Mouse (Mus musculus) forelimb bud, embryonic 11.5 days (tissue): ENCODE measurements around the gene L3mbtl3.

Experiments
- DNase-seq: peaks from one replicate; pipeline ENCODE4 v3.0.0-alpha.2; 2012; ENCODE audit warnings: low read depth, low spot score

The L3mbtl3 gene

DNA sequence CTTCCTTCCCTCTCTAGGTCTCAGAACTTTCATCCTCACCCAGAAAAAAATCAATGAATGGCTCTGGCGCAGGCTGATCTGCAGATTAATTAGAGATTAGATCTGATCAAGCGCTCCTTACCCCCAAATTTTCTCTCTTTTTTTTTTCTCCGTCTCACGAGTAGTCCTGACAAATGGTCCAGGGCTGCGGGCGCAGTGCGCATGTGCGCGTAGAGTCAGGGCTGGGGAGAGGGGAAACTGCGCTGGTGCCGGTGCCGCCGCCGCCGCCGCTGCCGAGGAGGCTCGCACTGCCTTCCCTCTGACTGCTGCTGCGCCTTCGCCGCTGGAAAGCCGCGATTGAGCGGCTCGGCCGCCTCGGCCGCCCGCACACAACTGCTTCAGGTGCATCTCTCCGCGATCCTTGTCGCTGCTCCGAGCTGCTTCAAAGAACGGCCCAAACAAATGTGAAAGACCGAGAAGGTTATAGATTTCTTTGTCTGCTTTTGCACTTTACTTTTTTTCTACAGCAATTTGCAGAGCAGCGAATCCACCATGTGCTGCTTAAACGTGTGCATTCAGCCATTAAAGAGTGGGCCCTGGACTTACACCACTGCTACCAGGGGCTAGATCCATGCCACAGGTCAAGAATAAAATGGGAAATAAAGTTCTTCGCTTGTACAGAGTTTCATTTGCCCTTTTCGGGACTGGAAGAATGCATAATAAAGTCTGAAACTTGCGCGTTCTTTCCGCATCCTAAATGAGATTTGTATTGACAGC, at the start of gene L3mbtl3:
TSS of gene L3mbtl3 (minus strand) at position 182 of the 756 bp plus-strand sequence.
- DNase-seq, result peak; percentile 91

DNA sequence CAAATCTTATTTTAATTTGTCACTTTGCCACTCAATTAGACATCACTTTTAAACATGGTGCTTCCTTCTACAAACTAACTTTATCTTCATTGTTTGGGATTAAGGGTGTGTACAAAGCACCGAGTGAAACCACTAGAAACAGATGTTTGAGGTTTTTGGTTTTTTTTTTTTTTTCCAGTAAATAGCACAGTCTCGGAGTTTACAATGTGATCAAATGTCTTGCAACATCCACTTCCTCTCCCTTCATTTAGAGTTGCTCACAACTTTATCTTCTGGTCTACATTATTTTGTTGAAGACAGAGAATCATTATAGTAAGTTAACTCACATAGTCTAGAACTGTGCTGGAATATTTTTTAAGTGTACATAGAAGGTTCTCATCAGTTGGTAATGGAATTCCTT, 45.4 kb upstream of the L3mbtl3 start:
- DNase-seq, result no peak

DNA sequence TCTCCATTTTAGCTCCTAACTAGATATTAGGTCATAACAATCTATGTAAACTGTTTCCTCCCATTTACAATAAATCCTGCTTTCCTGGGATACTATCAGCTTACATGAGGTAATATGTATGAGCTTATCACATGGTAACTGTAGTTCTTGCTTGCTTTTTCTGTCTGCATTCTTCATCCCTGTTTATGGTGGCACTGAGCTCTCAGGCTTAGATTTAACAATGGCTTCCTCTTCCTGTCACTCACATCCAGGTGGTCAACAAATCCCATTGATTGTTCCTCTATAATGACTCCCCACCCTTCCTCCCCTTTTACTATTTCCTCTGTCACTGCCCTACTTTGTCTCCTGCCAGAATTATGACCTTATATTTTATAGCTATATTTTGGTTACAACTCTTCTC, 12.9 kb upstream of the L3mbtl3 start:
- no peak for DNase-seq

DNA sequence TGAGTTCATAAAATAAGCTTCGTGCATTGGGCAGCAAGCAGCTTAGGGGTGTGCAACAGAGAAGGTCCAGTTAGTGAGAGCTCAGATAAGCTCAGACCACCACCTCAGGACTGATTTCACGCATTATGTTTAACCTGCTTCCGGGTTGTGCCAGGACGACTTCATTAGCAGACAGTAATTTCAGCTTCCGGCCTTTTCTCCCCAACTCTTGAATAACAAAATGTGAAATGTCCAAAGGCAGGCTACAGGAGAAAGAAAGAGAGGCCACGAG, 1.5 kb upstream of the L3mbtl3 start:
- no peak for DNase-seq

DNA sequence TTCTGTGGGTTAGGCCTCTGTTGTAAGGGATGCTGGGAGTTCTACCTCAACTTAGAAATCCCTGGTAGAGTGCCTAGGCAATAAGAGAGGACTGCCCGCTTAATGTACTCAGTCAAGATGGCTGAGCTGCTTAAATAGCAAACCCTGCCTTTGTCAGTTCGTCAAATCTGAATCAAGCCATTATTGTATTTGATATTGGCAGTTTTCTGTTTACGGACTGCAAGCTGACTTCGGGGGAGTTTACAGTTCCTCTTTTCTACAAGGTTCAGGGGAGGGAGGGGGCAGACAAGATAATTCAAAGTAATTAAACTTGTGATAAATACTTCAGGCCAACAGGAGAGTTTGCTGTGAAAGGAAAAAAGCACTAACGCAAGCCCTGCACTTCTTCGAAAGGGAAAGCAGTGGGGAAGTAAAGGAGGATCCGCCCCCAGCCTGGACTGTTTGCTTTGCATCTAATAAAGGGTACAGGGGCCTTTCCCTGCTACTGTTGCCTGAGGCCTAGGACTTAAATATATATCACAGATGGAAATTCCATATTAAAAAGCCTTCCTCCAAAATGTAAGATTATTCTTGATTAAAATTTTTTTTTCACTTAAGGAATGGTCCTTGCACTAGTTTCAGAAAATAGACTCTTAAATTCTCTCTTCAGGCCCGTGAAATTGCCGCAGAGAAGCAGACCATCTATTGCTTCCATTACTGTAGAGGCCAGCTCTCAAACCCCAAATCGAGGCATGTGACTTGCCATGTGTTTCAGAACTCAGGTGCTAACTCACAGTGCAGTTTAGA, 968 bp upstream of the L3mbtl3 start:
- no peak for DNase-seq

DNA sequence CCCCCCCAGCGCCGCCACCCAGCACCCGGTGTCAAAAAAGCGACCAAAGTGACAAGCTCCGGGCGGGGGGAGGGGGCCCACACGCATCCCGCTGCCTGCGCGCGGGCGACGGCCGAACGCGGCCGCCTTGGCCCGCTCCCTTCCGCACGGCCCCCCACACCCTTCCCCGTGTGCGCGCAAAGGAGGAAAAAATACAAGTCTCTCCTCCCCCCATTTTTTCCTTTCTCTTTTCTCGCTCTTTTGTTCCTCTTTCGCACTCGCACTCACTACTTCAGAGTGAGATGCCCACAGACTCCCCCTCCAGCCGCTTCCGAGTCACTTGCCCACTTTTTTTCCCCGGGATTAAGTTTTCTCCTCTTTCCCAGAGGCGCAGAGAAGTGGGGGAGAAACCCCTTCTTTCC, 420 bp downstream of the L3mbtl3 start:
- no peak for DNase-seq

DNA sequence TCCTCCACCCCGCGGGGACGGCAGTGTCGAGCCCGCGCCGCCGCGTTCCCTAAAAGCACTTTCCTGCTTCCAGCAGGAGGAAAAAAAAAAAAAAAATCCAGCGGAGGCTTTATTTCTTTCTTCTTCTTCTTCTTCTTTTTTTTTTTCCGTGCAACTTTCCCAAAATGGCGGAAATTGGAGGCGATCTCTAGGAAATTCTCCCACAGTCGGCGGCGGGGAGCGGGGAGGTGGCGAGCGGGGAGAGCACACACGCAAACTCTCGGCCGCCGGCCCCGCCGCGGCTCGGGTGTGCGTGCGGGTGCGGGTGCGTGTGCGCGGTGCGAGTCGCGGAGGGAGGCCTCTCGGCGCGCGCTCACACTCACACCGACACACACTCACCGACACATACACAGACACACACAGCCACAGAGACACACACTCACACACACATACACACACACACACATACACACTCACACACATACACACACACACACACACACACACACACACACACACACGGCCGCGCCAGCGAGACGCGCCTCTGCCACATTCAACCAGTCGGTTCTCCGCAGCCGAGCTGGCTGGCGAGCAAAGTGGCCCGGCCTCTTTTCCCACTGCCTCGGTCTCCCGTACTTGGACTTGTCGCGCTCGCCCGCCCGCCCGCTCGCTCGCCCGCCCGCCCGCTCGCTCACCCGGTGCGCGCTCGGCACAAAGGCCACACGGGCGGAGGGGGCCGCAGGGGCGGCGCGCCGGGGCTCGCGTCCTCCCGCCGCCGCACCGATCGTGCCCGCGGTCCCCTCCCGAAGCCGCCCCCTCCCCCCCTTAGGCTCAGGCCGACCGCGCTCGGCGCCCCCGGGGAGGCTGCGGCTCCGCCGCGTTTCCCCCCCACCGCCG, 1.1 kb downstream of the L3mbtl3 start:
- peak; percentile 40 for DNase-seq

DNA sequence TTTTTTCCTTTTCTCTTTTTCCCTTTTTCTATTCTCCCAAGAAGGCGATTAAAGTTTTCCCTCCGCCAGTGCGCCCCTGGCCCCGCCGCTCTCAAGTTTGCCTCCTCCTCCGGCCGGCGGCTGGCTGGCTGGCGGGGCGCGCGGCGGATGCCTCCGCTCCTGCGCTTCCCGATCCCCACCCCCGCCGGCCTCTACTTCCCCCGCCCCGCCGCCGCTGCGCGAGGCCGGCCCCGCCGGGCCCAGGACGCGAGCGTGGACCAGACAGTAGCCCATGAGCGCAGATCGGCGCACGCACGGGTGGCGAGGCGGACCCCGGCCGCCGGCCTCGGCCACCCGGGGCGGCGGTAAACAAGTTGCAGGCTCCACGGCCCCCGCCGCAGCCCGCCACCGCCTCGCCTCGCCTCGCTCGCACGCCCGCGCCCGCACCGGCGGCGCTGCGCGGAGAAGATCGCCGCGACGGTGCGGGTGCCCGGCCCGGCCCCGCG, 1.8 kb downstream of the L3mbtl3 start:
- DNase-seq, result peak; percentile 27

DNA sequence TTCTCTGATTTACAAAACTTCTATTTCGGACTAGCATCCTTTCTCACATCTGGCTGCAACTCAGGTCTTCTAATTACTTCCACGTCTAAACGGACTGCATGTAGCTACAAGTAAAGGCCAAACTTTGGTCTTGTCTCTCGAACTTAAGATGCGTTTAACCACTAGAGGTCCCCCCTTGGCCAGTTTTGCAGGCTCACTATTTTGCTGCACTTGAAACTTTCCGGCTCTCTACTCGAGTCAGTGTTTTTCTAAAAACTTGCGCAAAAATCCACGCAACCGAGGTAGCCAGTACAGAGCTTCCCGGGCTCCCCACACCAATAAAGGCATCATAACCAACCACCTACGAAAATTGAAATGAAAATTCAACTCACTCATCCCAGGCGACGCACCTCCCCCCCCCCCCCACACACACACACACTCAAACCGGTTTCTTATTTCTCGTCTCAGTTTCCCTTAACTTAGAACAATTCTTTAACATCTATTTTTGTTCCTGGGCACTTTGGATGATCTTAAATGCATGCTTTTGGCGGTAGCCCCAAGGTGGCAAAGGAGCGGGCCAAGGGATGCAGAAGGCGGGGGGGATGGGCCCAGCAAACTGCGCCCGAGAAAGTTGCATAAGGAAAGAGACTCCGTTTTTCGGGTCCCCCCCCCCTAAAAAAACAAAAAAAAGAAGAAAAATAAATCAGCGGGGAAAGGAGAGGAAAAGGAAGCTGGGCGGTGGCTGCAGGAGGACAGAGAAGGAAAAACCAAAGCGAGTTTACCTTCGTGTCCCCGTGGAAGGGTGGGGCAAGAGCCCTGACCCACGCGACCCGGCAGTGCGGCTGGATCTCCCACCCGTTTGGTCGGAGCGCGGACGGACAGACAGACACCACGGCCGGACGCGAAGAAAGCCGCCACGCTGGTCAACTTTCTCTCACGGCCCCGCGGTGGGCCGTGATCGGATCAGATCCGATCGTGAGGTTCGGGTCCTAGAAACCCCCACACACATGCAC, 2.5 kb downstream of the L3mbtl3 start:
- peak; percentile 91 for DNase-seq

DNA sequence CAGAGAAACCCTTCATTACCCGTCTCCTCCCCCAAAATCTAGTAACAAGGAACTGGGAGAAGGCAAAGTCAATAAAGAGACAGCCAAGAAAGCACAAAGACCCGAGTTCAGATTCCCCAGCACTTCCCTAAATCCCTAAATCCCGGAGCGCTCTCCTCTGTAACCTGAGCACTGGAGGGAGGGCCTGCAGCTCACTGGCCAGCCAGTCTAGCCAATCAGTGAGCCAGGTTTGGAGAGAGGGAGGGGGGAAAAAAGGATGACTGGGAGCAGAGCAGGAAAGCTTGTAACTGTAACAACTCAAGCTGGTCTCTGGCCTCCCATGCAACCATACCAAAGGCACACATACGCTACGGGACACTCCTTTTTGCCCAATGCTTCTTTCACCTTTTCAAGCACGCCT, 4.4 kb downstream of the L3mbtl3 start:
- DNase-seq, result peak; percentile 44

DNA sequence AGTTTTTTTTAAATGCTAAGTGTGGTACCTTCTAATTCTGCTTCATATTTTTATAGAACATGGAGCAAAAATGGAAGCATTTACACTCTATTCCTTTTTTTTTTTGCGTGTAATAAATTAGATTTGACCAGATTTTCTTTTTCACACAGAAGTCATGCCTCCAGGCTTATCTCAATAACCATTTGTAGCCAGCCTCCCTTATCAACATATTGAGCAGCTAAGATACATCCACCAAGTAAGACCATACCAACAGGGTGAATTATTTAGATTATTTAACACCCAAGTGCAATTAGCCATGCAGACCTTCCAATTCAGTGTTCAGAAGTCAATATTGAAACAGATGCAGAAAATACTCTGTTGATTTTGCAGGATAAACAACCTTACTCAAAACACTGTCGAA, 10.8 kb downstream of the L3mbtl3 start:
- DNase-seq, result no peak

DNA sequence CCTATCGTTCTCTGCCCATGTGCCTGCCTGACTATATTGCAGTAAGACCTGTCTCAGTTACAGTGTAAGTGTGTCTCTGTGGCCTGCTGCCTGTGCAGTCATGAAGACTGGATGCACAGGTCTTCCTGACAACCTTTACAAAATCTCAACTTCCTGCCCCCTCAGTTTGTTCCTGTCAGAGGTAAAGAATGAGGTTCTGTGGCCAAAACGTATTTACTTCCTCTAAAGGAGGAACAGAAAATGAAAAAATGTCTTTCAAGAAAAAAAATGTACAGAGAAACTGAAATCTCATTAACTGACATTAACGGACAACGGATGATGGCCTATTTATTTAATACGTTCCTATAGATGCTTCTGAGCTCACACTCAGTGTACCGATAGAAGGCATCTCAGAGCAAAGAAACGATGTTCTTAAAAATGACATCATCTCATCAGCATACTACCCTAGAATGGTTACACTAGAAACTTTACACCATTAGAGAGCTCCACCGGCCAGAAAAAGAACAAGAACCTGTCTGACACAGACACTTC, 11.4 kb downstream of the L3mbtl3 start:
- no peak for DNase-seq

DNA sequence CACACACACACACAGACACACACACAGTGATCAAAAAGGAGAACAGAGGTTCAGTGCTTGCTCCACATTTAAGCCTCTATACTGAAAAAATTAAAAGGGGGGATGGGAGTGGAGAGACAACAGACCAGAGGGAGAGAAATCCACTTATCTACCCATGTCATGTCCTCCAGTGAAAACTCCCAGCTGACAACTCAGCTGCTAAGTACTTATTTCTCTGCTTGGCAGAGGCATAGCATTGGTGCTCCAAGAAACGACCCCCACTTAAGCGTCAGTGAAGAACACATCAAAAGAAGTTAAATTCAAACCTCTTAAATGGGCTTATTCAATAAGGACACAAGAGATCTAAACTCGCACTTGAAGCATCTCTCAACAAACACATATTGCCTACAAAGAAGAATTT, 12.2 kb downstream of the L3mbtl3 start:
- DNase-seq, result no peak

DNA sequence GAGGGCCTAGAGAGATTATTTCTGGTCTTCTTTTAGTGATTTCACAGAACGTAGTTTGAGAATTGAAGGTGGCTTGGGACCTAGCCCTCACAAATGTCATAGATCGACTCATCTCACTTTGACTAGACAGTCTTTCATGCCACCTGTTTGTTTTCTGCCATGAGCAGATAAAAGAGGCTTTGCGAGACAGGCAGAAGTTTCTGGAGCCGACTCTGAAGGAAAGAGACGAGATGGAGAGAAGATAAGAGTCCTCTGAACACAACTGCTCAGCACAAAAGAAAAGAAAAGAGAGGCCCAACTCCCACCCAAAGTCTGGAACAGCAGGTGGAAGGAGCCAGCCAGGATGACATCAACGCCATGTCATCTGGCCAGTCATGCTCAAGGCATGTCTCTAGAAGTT, 17.0 kb downstream of the L3mbtl3 start:
- DNase-seq, result no peak

DNA sequence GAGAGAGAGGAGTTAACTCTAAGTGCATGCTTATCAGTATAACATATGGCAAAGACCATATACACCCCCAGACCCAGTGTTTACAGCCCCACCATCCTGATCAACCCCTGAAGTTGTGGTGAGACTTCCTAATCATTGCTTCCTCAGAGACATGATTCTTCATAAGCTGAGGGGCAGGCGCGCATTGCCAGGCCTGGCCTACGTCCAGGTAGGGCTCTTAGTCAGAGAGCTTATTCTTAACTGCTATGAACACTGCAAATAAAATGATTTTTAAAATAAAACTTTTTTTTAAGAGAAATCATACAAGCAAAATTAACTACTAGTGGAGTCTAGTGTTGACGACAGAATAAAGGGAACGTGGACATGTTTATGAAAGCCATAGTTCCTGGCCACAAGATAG, 17.5 kb downstream of the L3mbtl3 start:
- DNase-seq, result no peak

DNA sequence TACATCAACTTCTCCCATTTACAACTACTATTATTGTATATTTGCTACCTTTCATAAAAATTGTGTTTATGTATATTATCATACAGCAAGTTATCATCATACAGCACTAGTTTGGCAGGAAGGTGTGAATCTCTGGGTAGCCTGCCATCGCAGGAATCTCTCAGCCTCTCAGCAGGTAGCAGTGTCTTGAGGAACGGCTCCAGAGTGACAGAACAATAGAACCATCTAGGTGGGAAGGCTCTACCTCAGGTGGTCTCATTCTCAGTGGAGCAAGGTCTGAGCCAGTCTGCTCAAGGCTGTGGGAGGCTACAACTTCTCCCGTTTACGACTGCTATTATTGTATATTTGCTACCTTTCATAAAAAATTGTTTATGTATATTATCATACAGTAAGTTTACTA, 22.0 kb downstream of the L3mbtl3 start:
- no peak for DNase-seq

DNA sequence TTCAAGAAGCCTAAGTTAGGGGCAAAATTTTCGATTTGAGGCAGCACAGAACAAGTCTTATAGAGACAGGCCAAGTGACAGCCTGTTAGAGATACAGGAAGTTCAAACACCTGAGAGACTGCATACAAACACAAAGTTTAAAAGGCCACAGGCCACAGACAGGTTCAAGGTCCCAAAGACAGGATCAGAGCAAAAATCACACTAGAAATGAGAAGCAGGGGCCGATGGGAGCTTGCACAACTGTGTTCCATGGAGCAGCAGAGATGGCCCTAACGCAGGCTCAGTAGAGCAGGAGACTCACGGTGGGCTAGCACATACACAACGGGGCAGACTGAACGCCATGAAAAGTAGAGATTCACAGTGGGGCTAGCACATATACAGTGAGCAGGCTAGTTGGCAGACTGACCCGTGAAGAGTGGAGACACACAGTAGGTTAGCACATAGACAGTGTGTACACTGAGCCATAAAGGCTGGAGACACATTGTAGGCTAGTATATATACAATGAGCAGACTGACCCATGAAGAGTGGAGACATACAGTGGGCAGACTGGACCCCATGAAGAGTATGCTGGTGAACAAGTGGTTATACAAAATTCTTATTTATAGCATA, 24.5 kb downstream of the L3mbtl3 start:
- DNase-seq, result no peak

DNA sequence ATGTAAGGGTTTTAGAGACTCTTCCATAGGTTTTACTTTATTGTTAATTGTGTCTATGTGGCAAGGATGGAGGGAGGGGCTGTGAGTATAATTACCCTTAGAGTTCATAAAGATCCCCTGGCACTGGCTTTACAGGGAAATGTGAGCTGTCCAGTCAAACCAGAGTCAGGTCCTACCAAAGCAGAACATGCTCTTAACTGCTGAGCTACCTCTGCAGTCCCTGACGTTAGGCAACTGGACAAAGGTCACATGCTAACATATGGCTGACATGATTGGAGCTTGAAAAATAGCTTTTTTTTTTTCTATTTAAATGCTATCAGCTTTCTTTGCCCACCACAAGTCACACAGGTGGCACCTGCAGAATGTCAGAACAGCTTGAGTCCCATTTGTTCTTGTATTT, 25.6 kb downstream of the L3mbtl3 start:
- no peak for DNase-seq

DNA sequence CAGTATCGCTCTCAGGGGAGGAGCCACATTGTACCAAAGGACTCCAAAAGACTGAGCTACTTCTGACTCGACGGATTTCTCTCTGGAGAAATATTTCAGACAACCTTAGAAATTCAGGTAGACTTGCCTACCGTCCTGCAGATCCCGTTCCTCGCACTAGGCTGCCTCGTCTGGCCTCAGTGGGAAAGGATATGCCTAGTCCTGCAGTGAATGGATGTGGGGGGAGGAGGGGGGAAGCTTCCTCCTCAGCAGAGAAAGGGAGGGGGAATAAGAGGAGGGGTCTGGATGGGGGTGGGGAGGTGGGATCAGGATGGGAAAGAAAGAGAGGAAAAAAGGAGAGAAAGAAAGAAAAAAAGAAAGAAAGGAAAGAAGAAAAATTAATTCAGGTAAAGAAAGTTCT, 28.2 kb downstream of the L3mbtl3 start:
- no peak for DNase-seq

DNA sequence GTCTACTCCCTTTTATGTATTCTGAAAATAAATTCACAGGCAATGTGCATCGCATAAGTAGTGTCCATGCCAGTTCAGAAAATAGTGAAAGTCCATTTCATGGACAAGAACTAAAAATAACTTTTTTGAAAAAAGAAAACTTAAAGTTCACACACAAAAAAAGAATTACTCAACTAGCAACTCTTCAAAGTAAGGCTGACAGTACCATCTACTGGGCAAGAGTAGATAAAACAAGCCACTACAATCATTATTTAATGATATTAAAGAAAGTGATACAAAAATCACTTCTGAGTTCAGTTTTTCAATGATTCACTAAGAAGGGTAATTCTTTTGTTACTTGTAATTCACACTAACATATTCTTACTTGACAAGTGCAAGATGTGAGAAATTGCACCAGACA, 29.9 kb downstream of the L3mbtl3 start:
- DNase-seq, result no peak
